Mouse (Mus musculus): ENCODE results near the gene Uqcr11. TPM values are rescaled to one million over a fixed set of nuclear protein-coding genes. Genes with fewer than 3 reads are reported as not detected.

The Uqcr11 gene
- total RNA-seq (2023) = 54.4 TPM

GRCm38 (mm10) chr10:80406684-80407501, at the start of gene Uqcr11:
Uqcr11 (minus strand) TSS chr10:80406830.

GRCm38 (mm10) chr10:80433513-80434232, 27.0 kb upstream of the Uqcr11 start, which contains the start of gene Tcf3:
Tcf3 (minus strand) TSS chr10:80433647.

GRCm38 (mm10) chr10:80399191-80399972, 7.2 kb downstream of the Uqcr11 start, which contains the start of gene Mbd3:
Mbd3 (minus strand) TSS chr10:80399550.

GRCm38 (mm10) chr10:80387522-80387959, 19.1 kb downstream of the Uqcr11 start, which contains the start of gene Mex3d:
Mex3d (minus strand) TSS chr10:80387659.

GRCm38 (mm10) chr10:80356001-80356682, 50.5 kb downstream of the Uqcr11 start, which contains the start of gene Plk5:
Plk5 (plus strand) TSS chr10:80356459.

Other genes starting within 250 kb of the Uqcr11 start
- gene Cirbp, start 240.8 kb downstream of the Uqcr11 start, total RNA-seq (2023) = 178 TPM
- 11.6 TPM for gene 1600002K03Rik, start 233.9 kb downstream of the Uqcr11 start, total RNA-seq (2023)
- gene Efna2, start 227.3 kb downstream of the Uqcr11 start, total RNA-seq (2023) = 0.35 TPM
- 75.4 TPM for gene Mum1, start 180.4 kb downstream of the Uqcr11 start, total RNA-seq (2023)
- 95.8 TPM for gene Ndufs7, start 157.7 kb downstream of the Uqcr11 start, total RNA-seq (2023)
- not detected for gene Gamt, start 145.8 kb downstream of the Uqcr11 start, total RNA-seq (2023)
- gene Dazap1, start 145.3 kb downstream of the Uqcr11 start, total RNA-seq (2023) = 170 TPM
- gene Rps15, start 114.4 kb downstream of the Uqcr11 start, total RNA-seq (2023) = 3,730 TPM
- gene Apc2, start 110.9 kb downstream of the Uqcr11 start, total RNA-seq (2023) = not detected
- gene 2310011J03Rik, start 86.3 kb downstream of the Uqcr11 start, total RNA-seq (2023) = 26.2 TPM
- 1.5 TPM for gene Pcsk4, start 77.3 kb downstream of the Uqcr11 start, total RNA-seq (2023)
- not detected for gene Reep6, start 76.9 kb downstream of the Uqcr11 start, total RNA-seq (2023)
- not detected for gene Adamtsl5, start 58.4 kb downstream of the Uqcr11 start, total RNA-seq (2023)
- gene Plk5, start 50.4 kb downstream of the Uqcr11 start, total RNA-seq (2023) = not detected
- gene Mex3d, start 19.2 kb downstream of the Uqcr11 start, total RNA-seq (2023) = 10.8 TPM
- 108 TPM for gene Mbd3, start 7.3 kb downstream of the Uqcr11 start, total RNA-seq (2023)
- 94.2 TPM for gene Tcf3, start 26.8 kb upstream of the Uqcr11 start, total RNA-seq (2023)
- not detected for gene Onecut3, start 88.0 kb upstream of the Uqcr11 start, total RNA-seq (2023)
- not detected for gene Atp8b3, start 132.3 kb upstream of the Uqcr11 start, total RNA-seq (2023)
- 136 TPM for gene Rexo1, start 154.7 kb upstream of the Uqcr11 start, total RNA-seq (2023)
- 27.8 TPM for gene Klf16, start 170.5 kb upstream of the Uqcr11 start, total RNA-seq (2023)
- gene Abhd17a, start 183.5 kb upstream of the Uqcr11 start, total RNA-seq (2023) = 51.8 TPM
- gene Scamp4, start 196.0 kb upstream of the Uqcr11 start, total RNA-seq (2023) = 51.3 TPM
- 7.8 TPM for gene Adat3, start 196.1 kb upstream of the Uqcr11 start, total RNA-seq (2023)
- 5.4 TPM for gene Gm49322, start 199.2 kb upstream of the Uqcr11 start, total RNA-seq (2023)
- 206 TPM for gene Csnk1g2, start 216.0 kb upstream of the Uqcr11 start, total RNA-seq (2023)

Data from CD4-positive naive resting alpha-beta T cell, adult 57 days (primary cell).